Mouse (Mus musculus) lung, adult 2 months (tissue): ENCODE measurements around the gene Napepld.
"Not testable (repeated sequence)": the region's sequence is repeated elsewhere in the genome, so short reads cannot be mapped to it uniquely, and the experiment has no call there.

Experiments used
- CTCF ChIP-seq: fragments of 200-500 bp; IDR thresholded peaks from 2 replicates; pipeline ENCODE4 v1.5.1; 2011; ENCODE audit warnings: mild to moderate bottlenecking, low read length, control low read depth; ENCODE audit not compliant: insufficient read depth
- POLR2A ChIP-seq: fragments of 200-500 bp; IDR thresholded peaks from 2 replicates; pipeline ENCODE4 v1.6.1; 2011; ENCODE audit warnings: low read depth, mild to moderate bottlenecking, control low read depth, low read length, borderline replicate concordance; ENCODE audit errors: extremely low read depth

DNA sequence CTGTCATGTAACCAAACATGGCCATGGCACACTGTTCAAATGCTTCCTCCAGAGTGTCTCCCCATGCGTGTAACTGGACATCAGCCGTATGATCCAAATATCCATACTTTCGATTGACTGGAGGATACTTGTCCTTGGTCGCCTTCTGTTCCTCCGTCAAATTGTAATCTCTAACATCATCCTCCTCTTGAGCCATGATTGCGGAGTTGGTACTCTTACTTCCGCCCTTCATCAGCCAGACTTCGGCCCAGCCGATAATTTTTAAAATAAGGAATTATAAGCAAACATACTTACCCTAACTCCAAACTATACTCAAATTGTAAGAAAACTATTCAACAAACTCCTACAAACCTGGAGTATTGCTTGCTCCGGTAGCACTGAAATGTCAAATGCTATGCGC is 86.9 kb downstream of the Napepld start:
- TF ChIP-seq POLR2A, CTCF: not testable (repeated sequence)
